Mouse (Mus musculus) kidney, embryonic 14.5 days (tissue): ENCODE data around the gene Vat1. TPM values are rescaled to one million over a fixed set of nuclear protein-coding genes. Genes with fewer than 3 reads are reported as not detected.
"Not testable (repeated sequence)": the region's sequence is repeated elsewhere in the genome, so short reads cannot be mapped to it uniquely, and the experiment has no call there.

Experiments used
- ATAC-seq: fragments of 200-750 bp; cut with Nextera tagmentation; 2 replicates; pipeline ENCODE4 v1.8.0; 2017; ENCODE audit warnings: moderate number of reproducible peaks, mild to moderate bottlenecking, moderate TSS enrichment, moderate library complexity; ENCODE audit not compliant: low FRiP score, low TSS enrichment
- H3K27ac ChIP-seq: fragments of 300-500 bp; sonication (generic); 2 replicates; pipeline ENCODE4 v1.5.1; 2014; ENCODE audit warnings: low read depth, mild to moderate bottlenecking, low read length, moderate library complexity, mixed read lengths
- H3K27me3 ChIP-seq: fragments of 300-500 bp; sonication (generic); 2 replicates; pipeline ENCODE4 v1.6.1; 2014; ENCODE audit warnings: mild to moderate bottlenecking, low read length; ENCODE audit not compliant: control insufficient read depth, insufficient read depth
- H3K36me3 ChIP-seq: fragments of 300-500 bp; sonication (generic); 2 replicates; pipeline ENCODE4 v1.6.1; 2014; ENCODE audit warnings: low read length, mixed read lengths; ENCODE audit not compliant: control insufficient read depth, insufficient read depth
- H3K4me1 ChIP-seq: fragments of 300-500 bp; sonication (generic); 2 replicates; pipeline ENCODE4 v1.6.1; 2014; ENCODE audit warnings: low read length, mixed read lengths; ENCODE audit not compliant: control insufficient read depth, insufficient read depth
- H3K4me2 ChIP-seq: fragments of 300-500 bp; sonication (generic); replicated peaks from 2 replicates; pipeline ENCODE4 v1.6.1; 2014; ENCODE audit warnings: low read depth, mild to moderate bottlenecking, low read length
- H3K4me3 ChIP-seq: fragments of 300-500 bp; sonication (generic); 2 replicates; pipeline ENCODE4 v1.5.1; 2014; ENCODE audit warnings: mild to moderate bottlenecking, low read length
- H3K9ac ChIP-seq: fragments of 300-500 bp; sonication (generic); 2 replicates; pipeline ENCODE4 v1.6.1; 2014; ENCODE audit warnings: low read depth, mild to moderate bottlenecking, low read length, moderate library complexity
- H3K9me3 ChIP-seq: fragments of 300-500 bp; sonication (generic); 2 replicates; pipeline ENCODE4 v1.6.1; 2016; ENCODE audit warnings: low read length; ENCODE audit not compliant: control insufficient read depth
- WGBS: fragments of 180-500 bp; shearing (Covaris S2); extraction: QIAGEN DNeasy Blood & Tissue Kit; methylation state at CpG from one replicate; pipeline ENCODE4 v1.1.7; 2014; 5-methylcytosine and 5-hydroxymethylcytosine counted together
- polyA plus RNA-seq: library from polyadenylated mRNA; unstranded; fragments of >200 nt; fragmentation: Nextera tagmentation; extraction: Ambion mirVana; gene quantifications from 2 replicates; pipeline ENCODE4 v1.2.1, GENCODE M21; 2014

Vat1 gene
- polyA plus RNA-seq, 1 experiment from 2014 or later, result 25.0 TPM

- H3K27me3 ChIP-seq, result no peaks in the 10 kb centered on the region
- H3K4me3 ChIP-seq, result peak overlapping the region; percentile 74; the same call in 1 of the 2 replicates
- peaks cover 14% of the 10 kb centered on the region; the same call in 1 of the 2 replicates for H3K4me1 ChIP-seq
- H3K9me3 ChIP-seq, result no peaks in the 10 kb centered on the region
- H3K27ac ChIP-seq, result no peak overlapping the region
- ATAC-seq, result no peak
- H3K36me3 ChIP-seq, result no peaks in the 10 kb centered on the region
- peak overlapping the region; percentile 90 for H3K4me2 ChIP-seq
- H3K9ac ChIP-seq, result no peak overlapping the region
- 62% methylated on average over 4 of the region's 4 CpGs for WGBS
These were observed 3.1 kb upstream of the Vat1 start for GRCm38 (mm10) chr11:101469155-101469554.

DNA sequence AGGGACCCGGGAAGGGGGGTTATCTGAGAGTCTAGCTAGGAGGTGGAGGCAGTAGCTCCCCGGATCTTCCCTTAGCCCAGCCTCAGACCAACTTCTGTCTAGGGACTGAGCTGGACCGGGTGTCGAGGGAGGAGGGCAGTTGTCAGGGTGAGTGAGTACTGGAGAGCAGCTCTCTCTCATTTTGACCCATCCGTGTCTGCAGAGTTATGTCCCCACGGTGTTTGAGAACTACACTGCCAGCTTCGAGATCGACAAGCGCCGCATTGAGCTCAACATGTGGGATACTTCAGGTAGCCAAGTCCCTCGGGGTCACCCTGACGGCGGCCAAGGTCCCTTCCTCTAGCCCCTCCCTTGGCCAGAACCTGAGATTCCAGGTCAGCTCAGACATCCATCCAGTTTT lies 2.7 kb upstream of the Vat1 start:
- peak overlapping the region; percentile 90 for H3K4me2 ChIP-seq
- H3K4me1 ChIP-seq, result peaks cover 18% of the 10 kb centered on the region
- no peaks in the 10 kb centered on the region for H3K36me3 ChIP-seq
- peak overlapping the region; percentile 72 for H3K9ac ChIP-seq
- H3K9me3 ChIP-seq, result no peaks in the 10 kb centered on the region
- WGBS, result 3% methylated on average over 13 of the region's 13 CpGs
- H3K27ac ChIP-seq, result no peak overlapping the region
- H3K27me3 ChIP-seq, result no peaks in the 10 kb centered on the region
- H3K4me3 ChIP-seq, result peak overlapping the region; percentile 74
- no peak for ATAC-seq

GRCm38 (mm10) chr11:101468263-101468688 lies 2.2 kb upstream of the Vat1 start:
- Histone ChIP-seq H3K27me3 (no peaks in the 10 kb centered on the region), H3K27ac (no peak overlapping the region), H3K4me2 (peak overlapping the region; percentile 90), H3K9ac (peak overlapping the region; percentile 72), H3K4me1 (peaks cover 22% of the 10 kb centered on the region), H3K9me3 (no peaks in the 10 kb centered on the region), H3K4me3 (peak overlapping the region; percentile 74), H3K36me3 (no peaks in the 10 kb centered on the region)
- ATAC-seq, result peak; percentile 6; the same call in 1 of the 2 replicates
- WGBS, result 1% methylated on average over 31 of the region's 31 CpGs

GRCm38 (mm10) chr11:101467477-101468262 lies 1.6 kb upstream of the Vat1 start:
- no peak overlapping the region for H3K27ac ChIP-seq
- peak; percentile 75 for ATAC-seq
- peak overlapping the region; percentile 74 for H3K4me3 ChIP-seq
- peaks cover 28% of the 10 kb centered on the region for H3K4me1 ChIP-seq
- H3K9ac ChIP-seq, result peak overlapping the region; percentile 72
- no peaks in the 10 kb centered on the region; the same call in 1 of the 2 replicates for H3K36me3 ChIP-seq
- H3K27me3 ChIP-seq, result no peaks in the 10 kb centered on the region
- no peaks in the 10 kb centered on the region for H3K9me3 ChIP-seq
- 1% methylated on average over 38 of the region's 54 CpGs for WGBS
- peak overlapping the region; percentile 90 for H3K4me2 ChIP-seq

DNA sequence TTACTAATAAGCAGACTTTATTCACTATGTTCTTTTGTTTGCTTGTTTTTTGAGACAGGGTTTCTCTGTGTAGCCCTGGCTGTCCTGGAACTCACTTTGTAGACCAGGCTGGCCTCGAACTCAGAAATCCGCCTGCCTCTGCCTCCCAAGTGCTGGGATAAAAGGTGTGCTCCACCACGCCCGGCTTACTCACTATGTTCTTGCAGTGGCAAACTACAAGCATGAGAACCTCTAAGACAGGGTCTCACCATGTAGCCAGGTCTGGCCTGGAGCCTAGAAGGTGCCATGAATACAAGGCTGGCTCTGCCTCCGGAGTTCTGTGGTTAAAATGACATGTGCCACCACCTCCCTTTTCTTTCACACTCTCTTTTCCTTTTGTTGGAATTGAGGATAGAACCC lies 521 bp upstream of the Vat1 start:
- not testable (repeated sequence) for H3K9me3 ChIP-seq, H3K27me3 ChIP-seq, H3K36me3 ChIP-seq, H3K27ac ChIP-seq, ATAC-seq
- WGBS, result 58% methylated on average over 5 of the region's 5 CpGs
- H3K9ac ChIP-seq, result peak overlapping the region; percentile 81; the same call in 1 of the 2 replicates
- peak overlapping the region; percentile 80 for H3K4me3 ChIP-seq
- H3K4me1 ChIP-seq, result peaks cover 35% of the 10 kb centered on the region
- H3K4me2 ChIP-seq, result peak overlapping the region; percentile 99

- Histone ChIP-seq H3K27ac (peak overlapping the region; percentile 79), H3K4me3 (peak overlapping the region; percentile 80), H3K36me3 (peaks cover 9% of the 10 kb centered on the region; the same call in 1 of the 2 replicates), H3K9me3 (no peaks in the 10 kb centered on the region), H3K4me1 (peaks cover 36% of the 10 kb centered on the region), H3K4me2 (peak overlapping the region; percentile 99), H3K27me3 (no peaks in the 10 kb centered on the region), H3K9ac (peak overlapping the region; percentile 81)
- 2% methylated on average over 51 of the region's 51 CpGs for WGBS
- peak; percentile 36 for ATAC-seq
These were observed 745 bp downstream of the Vat1 start for GRCm38 (mm10) chr11:101465101-101465868.

DNA sequence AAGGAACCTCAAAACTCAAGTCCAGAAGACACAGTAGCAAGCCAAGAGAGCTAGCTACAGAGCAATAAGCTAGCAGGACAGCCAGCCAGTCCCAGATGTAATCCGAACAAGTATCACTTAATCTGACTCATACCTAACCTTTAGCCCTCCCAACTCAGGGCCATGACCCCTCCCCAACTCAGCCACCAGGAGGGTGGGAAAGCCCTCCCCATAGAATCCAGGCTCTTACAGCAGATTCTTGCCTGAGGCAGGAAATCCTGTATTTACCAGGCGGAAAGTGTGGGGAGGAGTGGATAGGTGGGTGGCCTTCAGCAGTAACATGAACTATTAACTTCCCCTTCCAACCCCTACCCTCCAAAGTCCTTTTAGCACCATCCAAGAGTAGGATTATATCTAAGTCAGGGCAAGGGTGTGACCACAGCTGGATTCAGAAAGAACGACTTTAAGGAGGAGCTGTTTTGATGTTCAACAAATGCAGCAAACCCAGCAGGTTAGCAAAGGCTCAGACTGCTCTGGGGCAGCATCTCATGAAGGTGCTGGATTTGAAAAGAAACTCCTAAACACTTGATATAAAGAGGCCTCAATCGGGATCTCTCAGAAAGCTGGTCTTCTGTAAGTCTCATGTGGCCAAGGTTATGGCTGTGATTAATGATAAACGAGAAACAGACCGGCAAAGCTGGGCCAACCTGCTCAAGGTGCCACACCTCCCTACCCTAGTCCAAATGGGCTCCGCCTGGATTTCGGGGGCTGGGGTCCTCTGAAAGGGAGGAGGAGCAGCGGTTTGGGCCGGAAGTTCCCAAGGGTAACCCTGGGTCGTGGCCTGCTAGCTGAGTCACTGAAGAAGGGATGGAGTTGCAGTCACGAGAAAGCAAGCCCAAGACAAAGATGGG lies 1.6 kb downstream of the Vat1 start, which contains the start of gene Rnd2:
Gene Rnd2, plus strand, starts transcription at position 789 of the 890 bp plus-strand sequence.
- Histone ChIP-seq H3K4me3 (peak within 1 kb of the TSS; percentile 80), H3K36me3 (peaks cover 14% of the 10 kb centered on the region; the same call in 1 of the 2 replicates), H3K9me3 (no peaks in the 10 kb centered on the region), H3K4me2 (peak within 1 kb of the TSS; percentile 99), H3K9ac (peak within 1 kb of the TSS; percentile 81), H3K27ac (peak within 1 kb of the TSS; percentile 79), H3K4me1 (peaks cover 43% of the 10 kb centered on the region), H3K27me3 (no peaks in the 10 kb centered on the region)
- peak; percentile 8; the same call in 1 of the 2 replicates for ATAC-seq
- 4% methylated on average over 12 of the region's 12 CpGs for WGBS
